Mouse (Mus musculus) retina, postnatal 7 days (tissue): ENCODE data around the gene Pi4ka.

Experiments
- DNase-seq: peaks from one replicate; pipeline ENCODE4 v3.0.0-alpha.2; 2012; ENCODE audit warnings: low read depth, low spot score

The Pi4ka gene

DNA sequence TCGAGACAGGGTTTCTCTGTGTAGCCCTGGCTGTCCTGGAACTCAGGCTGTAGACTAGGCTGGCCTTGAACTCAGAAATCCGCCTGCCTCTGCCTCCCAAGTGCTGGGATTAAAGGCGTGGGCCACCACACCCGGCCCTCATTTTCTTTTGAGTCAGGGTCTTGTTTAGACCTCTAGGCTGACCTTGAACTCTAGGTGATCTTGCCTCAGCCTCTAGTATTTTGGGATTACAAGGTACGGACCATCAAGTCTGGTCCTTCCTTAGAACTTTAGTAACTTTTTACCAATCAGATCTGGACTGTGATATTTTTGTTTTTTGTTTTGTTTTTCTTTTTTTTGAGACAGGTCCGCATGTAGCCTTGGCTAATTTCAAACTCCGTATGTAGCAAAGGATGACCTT is 130.4 kb downstream of the Pi4ka start, which contains the start of gene Tmem191c:
Tmem191c (plus strand) TSS at position 357 of the 400 bp plus-strand sequence.
- no peak for DNase-seq

DNA sequence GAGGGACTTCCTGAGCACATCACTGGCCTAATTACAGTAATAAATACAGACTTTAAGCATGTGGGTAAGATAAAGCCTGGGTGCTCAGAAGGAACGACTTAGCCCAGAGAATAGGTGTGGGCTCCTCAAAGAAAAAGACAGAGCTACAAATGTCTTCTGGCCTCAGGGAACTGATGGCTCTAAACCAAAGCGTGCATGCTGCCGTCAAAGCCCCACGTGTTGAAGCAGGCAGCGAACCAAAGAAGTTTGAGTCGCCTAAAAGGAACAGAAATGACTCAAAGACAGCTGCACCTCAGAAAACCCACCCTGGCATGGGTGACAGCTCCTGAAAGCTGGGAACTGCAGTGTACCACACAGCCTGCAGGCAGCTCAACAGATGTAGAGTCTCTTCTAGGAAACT is 134.3 kb downstream of the Pi4ka start:
- DNase-seq = no peak

DNA sequence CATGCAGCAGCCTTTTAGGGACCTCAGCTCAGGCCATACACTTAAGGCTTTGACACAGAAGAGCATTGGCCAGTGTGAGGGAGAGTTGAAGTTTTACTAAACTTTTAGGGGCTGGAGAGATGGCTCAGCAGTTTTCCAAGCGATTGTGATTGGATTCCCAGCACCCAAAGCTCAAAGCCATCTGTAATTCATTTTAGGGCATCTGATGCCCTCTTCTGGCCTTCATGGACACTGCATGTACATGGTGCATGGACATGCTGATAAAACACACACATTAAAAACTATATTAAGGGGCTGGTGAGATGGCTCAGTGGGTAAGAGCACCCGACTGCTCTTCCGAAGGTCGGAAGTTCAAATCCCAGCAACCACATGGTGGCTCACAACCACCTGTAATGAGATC is 135.0 kb downstream of the Pi4ka start:
- DNase-seq = no peak

DNA sequence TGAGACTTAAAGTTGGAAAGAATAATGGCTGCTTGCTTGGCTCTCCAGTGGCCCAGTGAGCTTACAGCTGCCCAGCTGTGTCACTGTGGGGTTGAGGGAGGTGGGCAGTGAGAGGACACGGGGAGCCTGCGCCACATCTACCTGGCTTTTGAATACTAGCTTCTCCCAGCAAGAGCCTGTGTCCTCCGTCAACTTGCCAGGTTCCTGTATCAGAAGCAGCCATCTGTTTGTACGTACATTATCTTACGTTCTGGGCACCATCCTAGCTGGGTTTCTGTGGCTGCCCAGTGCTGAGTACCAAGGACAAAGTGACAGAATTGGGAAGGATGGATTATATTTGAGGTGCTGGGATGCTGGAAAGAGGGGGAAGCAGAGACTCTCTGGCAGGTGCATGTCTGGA is 136.2 kb downstream of the Pi4ka start:
- DNase-seq = no peak

DNA sequence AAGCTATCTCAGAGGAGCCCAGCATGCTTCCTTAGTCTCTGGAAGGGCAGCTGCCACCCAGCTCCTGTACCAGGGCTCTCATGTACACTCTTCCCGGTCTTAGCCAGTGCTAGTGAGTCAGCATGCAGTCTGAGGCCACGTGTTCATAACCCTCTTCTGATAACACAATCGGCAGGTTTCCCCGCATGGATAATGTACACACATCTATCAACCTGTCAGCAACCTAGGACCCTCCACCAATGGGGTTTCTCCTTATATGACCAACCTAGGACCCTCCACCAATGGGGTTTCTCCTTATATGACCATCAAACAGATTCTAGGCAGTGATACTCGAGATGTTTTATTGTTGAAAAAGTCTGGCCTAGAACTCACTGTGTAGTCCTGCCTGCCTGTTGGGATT is 138.2 kb downstream of the Pi4ka start:
- DNase-seq = no peak

DNA sequence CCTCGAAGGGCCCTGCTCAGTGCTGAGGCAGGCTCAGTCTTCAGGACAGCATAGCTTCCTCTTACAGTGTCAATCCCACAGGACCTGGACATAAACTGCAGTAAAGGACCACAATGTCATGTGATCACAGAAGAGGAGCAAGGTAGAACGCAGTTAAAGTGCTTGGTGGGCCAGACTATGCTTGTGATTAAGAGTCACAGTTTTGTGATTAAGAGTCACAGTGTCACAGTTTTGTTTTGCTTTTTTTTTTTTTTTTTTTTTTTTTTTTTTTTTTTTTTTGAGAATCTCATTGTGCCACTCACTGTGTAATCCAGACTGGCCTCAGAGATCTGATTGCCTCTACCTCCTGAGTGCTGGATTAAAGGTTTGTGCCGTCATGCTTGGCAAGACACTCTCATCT is 140.0 kb downstream of the Pi4ka start:
- no peak for DNase-seq

DNA sequence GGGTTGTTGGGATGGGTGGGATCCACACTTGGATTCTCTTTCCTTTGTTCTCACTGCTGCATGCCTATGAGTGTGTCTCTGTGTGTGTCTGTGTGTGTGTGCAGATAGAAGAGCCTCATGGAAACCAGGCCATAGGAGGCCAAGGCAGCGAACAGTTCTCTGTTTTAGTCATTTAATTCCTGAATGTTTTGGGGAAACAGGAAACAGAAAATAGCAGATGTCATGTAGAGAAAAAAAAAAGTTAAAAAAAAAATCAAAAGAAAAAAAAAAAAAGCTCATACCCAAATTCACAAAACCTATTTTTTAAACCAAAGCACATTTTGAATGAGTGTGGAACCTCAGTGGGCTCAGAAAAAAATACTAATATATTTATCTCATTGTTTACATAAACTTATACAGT is 144.8 kb downstream of the Pi4ka start:
- DNase-seq = no peak

DNA sequence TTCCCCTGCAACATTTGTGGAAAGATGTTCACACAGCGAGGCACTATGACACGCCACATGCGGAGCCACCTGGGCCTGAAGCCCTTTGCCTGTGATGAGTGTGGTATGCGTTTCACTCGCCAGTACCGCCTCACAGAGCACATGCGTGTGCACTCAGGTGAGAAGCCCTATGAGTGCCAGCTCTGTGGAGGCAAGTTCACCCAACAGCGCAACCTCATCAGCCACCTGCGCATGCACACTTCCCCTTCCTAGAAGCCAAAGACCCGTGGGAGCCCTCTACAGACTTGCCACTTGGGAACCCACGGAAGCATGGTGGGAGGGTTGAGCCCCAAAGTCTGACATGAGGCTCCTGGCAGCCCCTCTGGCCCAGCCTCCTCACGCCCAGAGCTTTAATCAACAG is 147.2 kb downstream of the Pi4ka start:
- DNase-seq = no peak

DNA sequence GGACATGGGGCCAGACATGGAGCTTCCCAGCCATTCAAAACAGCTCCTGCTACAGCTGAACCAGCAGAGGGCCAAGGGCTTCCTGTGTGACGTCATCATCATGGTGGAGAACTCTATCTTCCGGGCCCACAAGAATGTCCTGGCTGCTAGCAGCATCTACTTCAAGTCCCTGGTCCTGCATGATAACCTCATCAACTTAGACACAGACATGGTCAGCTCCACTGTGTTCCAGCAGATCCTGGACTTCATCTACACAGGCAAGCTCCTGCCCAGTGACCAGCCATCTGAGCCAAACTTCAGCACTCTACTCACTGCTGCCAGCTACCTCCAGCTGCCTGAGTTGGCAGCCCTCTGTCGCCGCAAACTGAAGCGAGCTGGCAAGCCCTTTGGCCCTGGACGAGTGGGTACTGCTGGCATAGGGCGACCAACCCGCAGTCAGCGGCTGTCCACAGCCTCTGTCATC is 148.7 kb downstream of the Pi4ka start:
- DNase-seq = no peak

DNA sequence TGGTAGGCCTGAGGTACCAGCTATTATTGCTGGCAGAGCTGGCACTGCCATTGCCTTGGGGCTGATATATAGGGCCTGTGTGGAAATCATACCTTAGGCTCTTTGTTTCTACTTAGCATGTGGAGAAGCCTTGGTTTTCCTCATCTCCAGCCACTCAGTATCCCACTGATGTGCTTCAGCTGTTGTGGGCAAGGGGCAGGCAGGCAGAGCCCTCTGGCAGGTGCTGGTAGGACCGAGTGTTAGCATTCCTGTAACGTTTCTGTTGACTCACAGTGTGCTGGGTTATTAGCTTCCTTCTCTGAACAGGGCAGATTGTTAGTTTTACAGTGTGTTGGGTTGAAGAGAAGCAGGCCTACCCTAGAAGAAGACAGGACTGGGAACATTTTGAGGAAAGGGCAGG is 150.8 kb downstream of the Pi4ka start:
- DNase-seq = no peak

DNA sequence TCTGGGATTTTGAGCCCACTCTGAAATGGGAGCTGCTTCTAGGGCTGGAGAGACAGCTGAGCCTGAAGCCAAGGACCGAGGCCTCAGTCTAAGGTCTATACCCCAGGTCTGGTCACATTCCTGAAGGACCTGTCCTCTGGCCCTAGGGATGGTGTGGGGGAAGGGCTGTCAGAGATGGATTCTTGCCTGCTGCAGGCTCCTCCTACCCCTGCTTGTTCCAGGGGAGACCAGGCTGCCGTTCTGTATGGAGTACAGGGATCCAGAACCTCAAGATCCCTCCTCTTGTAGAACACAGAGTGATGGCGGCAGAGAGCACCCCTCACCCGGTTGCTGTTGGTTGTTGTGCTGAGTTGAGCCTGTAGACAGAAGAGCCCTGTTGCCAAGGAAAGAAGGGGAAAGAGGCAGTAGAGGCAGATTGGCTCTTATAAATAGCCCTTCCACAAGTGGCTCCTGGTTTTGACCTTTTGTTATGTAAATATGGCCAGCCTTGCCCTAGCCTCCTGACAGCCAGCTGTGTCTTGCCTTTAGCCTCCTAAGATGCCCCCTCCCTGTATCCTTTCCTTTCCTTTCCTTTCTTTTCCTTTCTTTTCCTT is 152.0 kb downstream of the Pi4ka start:
- DNase-seq = no peak

DNA sequence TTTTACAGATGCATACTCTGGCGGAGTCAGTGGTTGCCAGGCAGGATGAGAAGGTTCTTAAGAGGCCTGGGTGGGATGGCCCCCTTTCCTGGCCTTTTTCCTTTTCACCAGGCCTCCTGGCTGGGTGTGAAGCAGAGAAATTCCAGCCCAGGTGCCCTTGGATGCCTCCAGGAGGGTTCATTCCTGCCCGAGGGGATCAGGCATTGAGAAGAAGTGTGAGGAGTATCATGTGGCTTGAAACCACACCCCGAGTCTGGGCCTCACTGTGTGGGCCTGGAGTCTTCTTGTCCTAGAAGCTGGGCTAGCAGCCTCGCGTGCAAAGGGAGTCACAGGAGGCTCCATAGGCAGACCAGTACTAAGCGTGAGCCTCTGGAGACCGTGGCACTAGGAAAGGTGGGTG is 153.3 kb downstream of the Pi4ka start:
- DNase-seq = no peak

DNA sequence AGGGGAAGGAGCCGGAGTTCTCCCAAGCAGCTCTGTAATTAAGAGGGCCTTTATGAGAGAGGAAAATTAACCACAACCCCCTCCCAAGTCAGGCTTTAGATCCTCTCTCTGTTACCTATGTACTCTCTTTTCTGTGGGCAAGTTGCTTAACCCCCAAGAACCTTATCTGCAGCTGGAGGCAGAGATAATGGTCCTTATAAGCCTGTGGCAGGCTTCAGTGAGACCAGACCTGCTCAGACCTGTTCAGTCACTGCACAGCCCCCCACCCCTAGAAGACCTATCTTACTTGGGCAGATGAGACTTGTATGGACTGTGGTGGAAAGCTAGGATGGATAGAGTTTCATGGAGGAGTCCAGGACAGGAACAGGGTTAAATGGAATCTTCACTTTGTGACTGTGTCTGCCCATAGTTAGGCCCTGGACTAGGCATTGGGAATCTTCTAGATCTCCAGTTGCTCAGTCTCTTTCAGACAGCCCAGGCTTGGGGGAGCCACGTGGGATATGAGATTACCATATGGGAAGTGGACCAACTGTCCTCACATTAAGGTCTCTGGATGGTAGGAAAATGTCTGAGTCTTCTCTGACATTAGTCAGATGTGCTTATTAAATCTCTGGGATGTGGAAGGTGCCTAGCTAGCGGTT is 153.9 kb downstream of the Pi4ka start:
- DNase-seq = no peak

DNA sequence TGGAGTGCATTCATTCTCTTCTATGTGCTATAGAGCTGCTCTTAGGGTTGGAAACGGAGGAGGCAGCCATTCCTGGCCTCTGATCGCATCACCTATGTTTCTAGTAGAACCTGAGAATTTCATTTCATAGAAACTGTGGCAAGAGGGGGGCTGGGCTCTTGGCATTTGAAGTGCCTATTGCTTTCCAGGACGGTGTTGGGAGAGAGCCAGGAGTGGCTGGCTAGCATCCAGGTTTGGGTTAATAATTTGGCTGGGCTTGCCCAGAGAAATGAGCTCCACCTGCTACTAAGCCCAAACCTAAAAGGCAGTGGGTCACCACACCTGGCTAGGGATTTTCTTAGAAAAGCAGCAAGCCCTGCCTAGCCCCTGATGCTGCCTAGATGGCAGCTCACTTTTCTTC is 154.6 kb downstream of the Pi4ka start:
- DNase-seq = no peak

DNA sequence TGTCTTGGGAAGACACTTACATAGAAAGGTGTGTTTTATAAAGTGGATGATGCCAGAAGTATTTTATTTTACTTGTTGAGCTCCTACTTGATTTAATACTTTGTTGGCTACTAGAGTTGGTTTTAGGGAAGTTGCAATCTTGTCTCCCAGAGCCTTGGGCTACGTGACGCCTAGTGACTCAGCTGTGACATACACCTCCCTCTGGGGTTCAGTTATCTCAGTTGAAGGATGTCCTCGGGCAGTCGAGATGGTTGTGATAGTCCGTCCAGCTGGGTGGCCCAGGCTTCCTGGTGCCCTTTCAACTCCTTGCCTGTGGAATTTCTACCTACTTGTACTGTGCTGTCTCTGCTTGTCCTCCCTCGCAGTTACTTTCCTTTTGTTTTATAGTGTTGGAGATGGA is 157.0 kb downstream of the Pi4ka start:
- no peak for DNase-seq

DNA sequence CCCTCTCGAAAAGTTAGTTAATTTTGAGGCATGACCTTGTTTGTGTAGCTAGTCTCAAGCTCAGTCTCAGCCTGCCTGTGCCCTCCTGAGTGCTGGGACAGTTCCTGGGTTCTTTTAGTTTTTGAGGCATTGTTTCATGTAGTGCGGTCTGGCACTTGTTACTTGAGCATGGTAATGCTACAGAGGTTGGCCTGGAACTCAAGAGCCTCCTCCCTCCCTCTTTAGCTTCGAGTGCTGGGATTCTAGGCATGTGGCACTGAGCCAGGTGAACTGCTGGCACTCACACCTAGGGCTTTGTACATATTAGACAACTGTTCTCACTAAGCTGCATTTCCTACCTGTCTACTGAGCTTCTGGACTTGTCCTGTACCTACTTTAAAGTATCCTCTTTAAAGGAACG is 158.4 kb downstream of the Pi4ka start:
- DNase-seq = no peak

DNA sequence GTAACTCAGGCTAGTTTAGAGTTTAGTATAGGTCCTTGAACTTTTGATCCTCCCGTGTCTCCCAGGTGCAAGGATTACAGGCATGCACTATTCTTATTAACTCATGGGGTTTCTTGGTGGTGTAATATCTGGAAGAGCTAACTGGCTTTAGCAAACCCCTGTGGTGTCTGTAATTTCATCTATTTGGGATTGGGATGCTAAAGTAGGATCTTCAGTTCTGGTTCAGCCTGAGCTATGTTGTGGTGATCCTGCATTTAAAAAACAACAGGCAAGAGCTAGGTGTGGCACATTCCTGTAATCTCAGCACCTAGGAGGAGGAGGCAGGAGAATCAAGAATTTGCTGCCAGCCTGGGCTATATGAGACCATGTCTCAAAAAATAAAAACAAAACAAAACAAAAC is 161.1 kb downstream of the Pi4ka start:
- no peak for DNase-seq

DNA sequence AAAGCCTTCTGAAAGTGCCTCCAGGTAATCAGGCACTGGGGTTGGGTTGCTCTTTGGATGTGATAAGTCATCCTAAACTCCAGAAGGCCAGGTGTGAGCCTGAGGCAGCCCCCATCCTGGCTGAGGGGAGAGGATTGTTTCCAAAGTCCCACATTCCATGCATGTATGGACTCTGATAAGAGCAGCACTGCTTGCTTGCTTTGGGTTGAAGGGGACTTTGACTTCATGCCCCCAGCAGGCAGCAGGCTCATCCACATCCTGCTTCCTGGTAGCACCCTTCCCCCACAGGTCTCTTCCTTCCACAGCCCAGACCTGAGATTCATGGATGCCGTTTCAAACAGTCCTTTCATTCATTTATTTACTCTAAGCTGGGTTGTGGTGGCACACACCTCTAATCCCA is 162.4 kb downstream of the Pi4ka start:
- DNase-seq = no peak

DNA sequence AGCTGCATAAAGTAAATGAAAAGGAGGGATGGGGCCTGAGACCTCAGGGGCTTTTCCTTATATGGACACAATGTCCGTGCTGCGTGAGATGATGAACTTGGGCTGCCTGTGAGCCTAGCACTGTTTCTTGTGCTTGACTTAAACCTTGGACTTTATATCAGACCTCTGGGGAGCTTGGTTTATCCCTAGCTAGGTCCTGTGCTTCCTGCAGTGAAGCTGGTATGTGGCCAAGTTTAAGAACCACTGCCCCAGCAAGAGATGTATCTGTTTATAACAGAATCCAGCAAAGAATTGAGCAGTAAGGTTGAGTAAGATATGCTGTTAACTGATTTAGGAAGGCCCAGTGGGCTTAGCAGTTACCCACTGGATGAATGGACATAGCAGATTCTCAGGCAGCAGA is 166.7 kb downstream of the Pi4ka start:
- no peak for DNase-seq

DNA sequence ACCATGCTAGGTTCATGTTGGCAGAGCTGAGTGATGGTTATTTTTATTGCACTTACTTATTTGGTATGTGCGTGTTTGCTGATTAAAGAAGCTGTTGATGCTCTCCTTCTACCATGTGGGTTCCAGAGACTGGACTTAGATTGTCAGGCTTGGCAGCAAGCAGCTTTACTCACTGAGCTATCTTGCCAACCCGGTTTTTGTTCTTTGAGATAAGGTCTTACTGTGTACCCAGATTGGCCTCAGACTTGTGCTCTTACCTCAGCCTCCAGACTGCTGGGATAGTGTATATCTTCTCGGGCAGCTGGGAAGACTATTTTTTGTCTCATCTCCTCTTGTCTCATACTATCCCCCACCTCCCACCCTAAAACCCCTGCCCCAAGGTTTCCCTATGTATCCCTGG is 168.5 kb downstream of the Pi4ka start:
- DNase-seq = no peak

DNA sequence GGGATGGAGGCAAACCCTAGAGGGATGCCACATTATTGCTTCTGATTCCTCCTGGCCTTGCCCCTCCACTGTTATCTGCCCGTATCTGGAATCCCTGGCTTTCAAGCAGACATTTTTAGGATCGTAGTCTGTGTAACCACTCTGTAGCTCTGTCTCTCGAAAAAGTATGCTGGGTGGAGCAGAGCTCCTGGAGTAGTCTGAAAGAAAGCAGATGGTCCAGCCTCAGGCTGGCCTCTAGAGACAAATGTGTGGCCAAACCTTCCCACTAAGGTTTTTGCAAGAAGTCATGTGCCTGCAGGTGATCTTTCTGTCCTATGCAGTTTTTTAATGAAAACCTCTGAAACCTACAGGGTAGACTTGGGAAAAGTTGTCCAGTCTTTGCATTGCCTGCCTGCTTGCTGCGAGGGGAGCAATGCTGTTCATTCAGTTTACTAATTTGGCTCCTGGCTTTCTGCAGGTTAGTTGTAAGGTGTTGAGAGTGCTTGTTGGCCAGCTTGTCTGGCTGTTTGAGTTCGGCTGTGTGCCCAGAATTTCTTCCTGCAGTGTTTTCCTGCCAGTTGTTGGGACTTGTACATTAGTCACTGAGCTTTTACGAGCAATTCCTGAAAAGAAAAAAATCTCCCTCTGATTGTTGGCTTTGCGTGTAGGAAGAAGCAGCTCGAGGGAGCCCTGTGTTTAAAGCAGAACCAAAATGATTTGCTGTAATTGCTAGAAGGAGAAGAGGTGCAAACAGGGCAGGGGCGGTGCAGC is 171.0 kb downstream of the Pi4ka start:
- no peak for DNase-seq

DNA sequence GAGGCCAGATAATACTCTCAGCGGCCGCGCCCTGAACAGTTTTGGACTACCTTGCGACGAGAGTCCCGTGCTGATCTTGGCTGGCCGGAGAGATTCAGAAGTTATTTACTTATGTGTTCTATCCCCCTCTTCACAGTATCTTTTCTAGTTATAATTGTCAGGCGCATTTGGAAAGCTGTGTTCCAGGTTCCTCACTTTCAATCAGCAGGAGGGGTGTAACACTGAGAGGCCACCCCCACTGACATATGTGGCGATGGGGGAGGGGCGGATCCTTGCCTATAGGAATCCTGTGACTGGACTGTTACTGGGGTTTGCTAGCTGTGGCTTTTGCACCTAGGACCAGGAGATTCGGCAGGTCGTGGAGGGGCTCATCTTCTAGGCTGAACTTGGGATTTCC is 171.6 kb downstream of the Pi4ka start:
- DNase-seq = peak; percentile 8
